Mouse (Mus musculus): ENCODE measurements around the gene C130050O18Rik. TPM values are rescaled to one million over a fixed set of nuclear protein-coding genes. Genes with fewer than 3 reads are reported as not detected.

Gene C130050O18Rik
- polyA plus RNA-seq, 1 experiment, result 7.2 TPM

- no peak for TF ChIP-seq CTCF (IDR thresholded peaks at IDR 0.05; ENCODE audit: insufficient read depth, low read length)
- TF ChIP-seq POLR2A (IDR thresholded peaks at IDR 0.05; ENCODE audit: borderline replicate concordance, extremely low read depth, low read depth, low read length), result peak; percentile 40; the same call in 1 of the 2 replicates
- peaks cover 58% of the 10 kb centered on the region for H3K4me1 ChIP-seq (ENCODE audit: control insufficient read depth, insufficient read depth, low read length)
- 6% methylated on average over 21 of the region's 21 CpGs for WGBS
Observed at GRCm38 (mm10) chr5:139378986-139379629, 26.0 kb upstream of the C130050O18Rik start.

GRCm38 (mm10) chr5:139379771-139380384 is 25.2 kb upstream of the C130050O18Rik start:
- H3K4me1 ChIP-seq (ENCODE audit: control insufficient read depth, insufficient read depth, low read length), result peaks cover 65% of the 10 kb centered on the region
- 12% methylated on average over 8 of the region's 8 CpGs for WGBS
- TF ChIP-seq CTCF (IDR thresholded peaks at IDR 0.05; ENCODE audit: insufficient read depth, low read length), result no peak
- no peak for TF ChIP-seq POLR2A (IDR thresholded peaks at IDR 0.05; ENCODE audit: borderline replicate concordance, extremely low read depth, low read depth, low read length)
- peak overlapping the region; percentile 42 for H3K4me3 ChIP-seq (replicated peaks; ENCODE audit: extremely low read depth, low read depth, low read length)
- no peak for DNase-seq

More at GRCm38 (mm10) chr5:139378986-139379629, 26.0 kb upstream of the C130050O18Rik start:
- no peak overlapping the region for H3K4me3 ChIP-seq (replicated peaks; ENCODE audit: extremely low read depth, low read depth, low read length)
- DNase-seq, result peak; percentile 89

- Histone ChIP-seq H3K4me3 (replicated peaks; ENCODE audit: extremely low read depth, low read depth, low read length) (peak overlapping the region; percentile 81), H3K4me1 (ENCODE audit: control insufficient read depth, insufficient read depth, low read length) (peaks cover 72% of the 10 kb centered on the region)
- DNase-seq, result peak; percentile 97
- 1% methylated on average over 70 of the region's 73 CpGs for WGBS
- TF ChIP-seq CTCF (IDR thresholded peaks at IDR 0.05; ENCODE audit: insufficient read depth, low read length) (no peak), POLR2A (IDR thresholded peaks at IDR 0.05; ENCODE audit: borderline replicate concordance, extremely low read depth, low read depth, low read length) (peak; percentile 52)
Observed at GRCm38 (mm10) chr5:139380385-139381248, 24.5 kb upstream of the C130050O18Rik start.

GRCm38 (mm10) chr5:139381586-139382513 is 23.2 kb upstream of the C130050O18Rik start:
- Histone ChIP-seq H3K4me1 (ENCODE audit: control insufficient read depth, insufficient read depth, low read length) (peaks cover 75% of the 10 kb centered on the region), H3K4me3 (replicated peaks; ENCODE audit: extremely low read depth, low read depth, low read length) (peak overlapping the region; percentile 32)
- DNase-seq, result no peak
- 33% methylated on average over 18 of the region's 18 CpGs for WGBS
- TF ChIP-seq POLR2A (IDR thresholded peaks at IDR 0.05; ENCODE audit: borderline replicate concordance, extremely low read depth, low read depth, low read length) (peak; percentile 46; the same call in 1 of the 2 replicates), CTCF (IDR thresholded peaks at IDR 0.05; ENCODE audit: insufficient read depth, low read length) (no peak)

- Histone ChIP-seq H3K4me3 (replicated peaks; ENCODE audit: extremely low read depth, low read depth, low read length) (peak overlapping the region; percentile 26), H3K4me1 (ENCODE audit: control insufficient read depth, insufficient read depth, low read length) (peaks cover 72% of the 10 kb centered on the region)
- 8% methylated on average over 8 of the region's 8 CpGs for WGBS
- DNase-seq, result peak; percentile 70
- TF ChIP-seq CTCF (IDR thresholded peaks at IDR 0.05; ENCODE audit: insufficient read depth, low read length) (no peak), POLR2A (IDR thresholded peaks at IDR 0.05; ENCODE audit: borderline replicate concordance, extremely low read depth, low read depth, low read length) (peak; percentile 97)
Observed at GRCm38 (mm10) chr5:139382760-139383159, 22.3 kb upstream of the C130050O18Rik start.

- 52% methylated on average over 9 of the region's 9 CpGs for WGBS
- Histone ChIP-seq H3K4me1 (ENCODE audit: control insufficient read depth, insufficient read depth, low read length) (peaks cover 70% of the 10 kb centered on the region), H3K4me3 (replicated peaks; ENCODE audit: extremely low read depth, low read depth, low read length) (peak overlapping the region; percentile 34)
- TF ChIP-seq POLR2A (IDR thresholded peaks at IDR 0.05; ENCODE audit: borderline replicate concordance, extremely low read depth, low read depth, low read length) (no peak), CTCF (IDR thresholded peaks at IDR 0.05; ENCODE audit: insufficient read depth, low read length) (no peak)
- no peak for DNase-seq
Observed at GRCm38 (mm10) chr5:139383234-139383633, 21.8 kb upstream of the C130050O18Rik start.

- TF ChIP-seq POLR2A (IDR thresholded peaks at IDR 0.05; ENCODE audit: borderline replicate concordance, extremely low read depth, low read depth, low read length) (peak; percentile 8; the same call in 1 of the 2 replicates), CTCF (IDR thresholded peaks at IDR 0.05; ENCODE audit: insufficient read depth, low read length) (no peak)
- DNase-seq, result no peak
- Histone ChIP-seq H3K4me1 (ENCODE audit: control insufficient read depth, insufficient read depth, low read length) (peaks cover 73% of the 10 kb centered on the region), H3K4me3 (replicated peaks; ENCODE audit: extremely low read depth, low read depth, low read length) (no peak overlapping the region)
- WGBS, result 16% methylated on average over 10 of the region's 10 CpGs
Observed at GRCm38 (mm10) chr5:139384531-139384930, 20.5 kb upstream of the C130050O18Rik start.

GRCm38 (mm10) chr5:139386047-139386446 is 19.0 kb upstream of the C130050O18Rik start:
- 73% methylated on average over 5 of the region's 5 CpGs for WGBS
- no peak for TF ChIP-seq POLR2A (IDR thresholded peaks at IDR 0.05; ENCODE audit: borderline replicate concordance, extremely low read depth, low read depth, low read length)
- no peak for TF ChIP-seq CTCF (IDR thresholded peaks at IDR 0.05; ENCODE audit: insufficient read depth, low read length)
- DNase-seq, result no peak
- Histone ChIP-seq H3K4me1 (ENCODE audit: control insufficient read depth, insufficient read depth, low read length) (peaks cover 72% of the 10 kb centered on the region), H3K4me3 (replicated peaks; ENCODE audit: extremely low read depth, low read depth, low read length) (no peak overlapping the region)

All from lung, adult 2 months (tissue).